Mouse (Mus musculus): ENCODE data around the gene Fanci. TPM values are rescaled to one million over a fixed set of nuclear protein-coding genes. Genes with fewer than 3 reads are reported as not detected.

Fanci gene
- total and polyA plus RNA-seq, 2 experiments from 2014 or later, result 1.7 to 6.1 TPM

GRCm38 (mm10) chr7:79469766-79470165 lies 78.0 kb downstream of the Fanci start:
- ATAC-seq (ENCODE audit: insufficient read depth, low read depth), result no peak
- H3K9me3 ChIP-seq (replicated peaks; ENCODE audit: control insufficient read depth, low read length), result no peaks in the 10 kb centered on the region
- no peak overlapping the region for H3K4me2 ChIP-seq (ENCODE audit: low read depth, low read length)
- H3K4me1 ChIP-seq (ENCODE audit: control insufficient read depth, insufficient read depth), result peaks cover 7% of the 10 kb centered on the region
- no peak overlapping the region for H3K27ac ChIP-seq (ENCODE audit: low read depth)
- DNase-seq (ENCODE audit: low spot score), result no peak
- TF ChIP-seq CTCF (IDR thresholded peaks at IDR 0.05; ENCODE audit: low read depth) (no peak), EP300 (IDR thresholded peaks at IDR 0.05; ENCODE audit: low read depth) (no peak)
- no peaks in the 10 kb centered on the region for H3K27me3 ChIP-seq (ENCODE audit: control insufficient read depth, insufficient read depth, low read length)
- no peak overlapping the region for H3K4me3 ChIP-seq (ENCODE audit: low read depth, low read length)
- WGBS, result 46% methylated on average over 5 of the region's 5 CpGs
- H3K36me3 ChIP-seq (replicated peaks; ENCODE audit: control insufficient read depth, insufficient read depth, low read length), result no peaks in the 10 kb centered on the region
- no peak overlapping the region for H3K9ac ChIP-seq (replicated peaks; ENCODE audit: low read depth, low read length)

GRCm38 (mm10) chr7:79470718-79471117 lies 79.0 kb downstream of the Fanci start:
- no peak overlapping the region for H3K9ac ChIP-seq (replicated peaks; ENCODE audit: low read depth, low read length)
- no peaks in the 10 kb centered on the region for H3K9me3 ChIP-seq (replicated peaks; ENCODE audit: control insufficient read depth, low read length)
- H3K27ac ChIP-seq (ENCODE audit: low read depth), result no peak overlapping the region
- H3K36me3 ChIP-seq (replicated peaks; ENCODE audit: control insufficient read depth, insufficient read depth, low read length), result no peaks in the 10 kb centered on the region
- no peaks in the 10 kb centered on the region for H3K27me3 ChIP-seq (ENCODE audit: control insufficient read depth, insufficient read depth, low read length)
- no peak overlapping the region for H3K4me2 ChIP-seq (ENCODE audit: low read depth, low read length)
- ATAC-seq (ENCODE audit: insufficient read depth, low read depth), result no peak
- TF ChIP-seq CTCF (IDR thresholded peaks at IDR 0.05; ENCODE audit: low read depth) (no peak), EP300 (IDR thresholded peaks at IDR 0.05; ENCODE audit: low read depth) (no peak)
- H3K4me3 ChIP-seq (ENCODE audit: low read depth, low read length), result no peak overlapping the region
- DNase-seq (ENCODE audit: low spot score), result no peak
- H3K4me1 ChIP-seq (ENCODE audit: control insufficient read depth, insufficient read depth), result peaks cover 5% of the 10 kb centered on the region; the same call in 1 of the 2 replicates
- 53% methylated on average over 3 of the region's 3 CpGs for WGBS

- Histone ChIP-seq H3K27me3 (ENCODE audit: control insufficient read depth, insufficient read depth, low read length) (no peaks in the 10 kb centered on the region), H3K9me3 (replicated peaks; ENCODE audit: control insufficient read depth, low read length) (no peaks in the 10 kb centered on the region), H3K27ac (ENCODE audit: low read depth) (no peak overlapping the region), H3K36me3 (replicated peaks; ENCODE audit: control insufficient read depth, insufficient read depth, low read length) (no peaks in the 10 kb centered on the region), H3K4me1 (ENCODE audit: control insufficient read depth, insufficient read depth) (peaks cover 5% of the 10 kb centered on the region; the same call in 1 of the 2 replicates), H3K4me3 (ENCODE audit: low read depth, low read length) (no peak overlapping the region), H3K4me2 (ENCODE audit: low read depth, low read length) (no peak overlapping the region), H3K9ac (replicated peaks; ENCODE audit: low read depth, low read length) (no peak overlapping the region)
- no peak for DNase-seq (ENCODE audit: low spot score)
- no peak for ATAC-seq (ENCODE audit: insufficient read depth, low read depth)
- 68% methylated on average over 7 of the region's 7 CpGs for WGBS
- TF ChIP-seq CTCF (IDR thresholded peaks at IDR 0.05; ENCODE audit: low read depth) (peak; percentile 25; the same call in 1 of the 2 replicates), EP300 (IDR thresholded peaks at IDR 0.05; ENCODE audit: low read depth) (no peak)
Observed at GRCm38 (mm10) chr7:79471436-79471835, 79.7 kb downstream of the Fanci start.

- TF ChIP-seq CTCF (IDR thresholded peaks at IDR 0.05; ENCODE audit: low read depth) (peak; percentile 22), EP300 (IDR thresholded peaks at IDR 0.05; ENCODE audit: low read depth) (no peak)
- DNase-seq (ENCODE audit: low spot score) (no peak), ATAC-seq (ENCODE audit: insufficient read depth, low read depth) (no peak)
- no peaks in the 10 kb centered on the region for H3K4me1 ChIP-seq (ENCODE audit: control insufficient read depth, insufficient read depth)
- H3K27me3 ChIP-seq (ENCODE audit: control insufficient read depth, insufficient read depth, low read length), result no peaks in the 10 kb centered on the region
- no peaks in the 10 kb centered on the region for H3K9me3 ChIP-seq (replicated peaks; ENCODE audit: control insufficient read depth, low read length)
- no peaks in the 10 kb centered on the region for H3K36me3 ChIP-seq (replicated peaks; ENCODE audit: control insufficient read depth, insufficient read depth, low read length)
- H3K27ac ChIP-seq (ENCODE audit: low read depth), result no peak overlapping the region
- WGBS, result 49% methylated on average over 2 of the region's 2 CpGs
- H3K9ac ChIP-seq (replicated peaks; ENCODE audit: low read depth, low read length), result no peak overlapping the region
- no peak overlapping the region for H3K4me2 ChIP-seq (ENCODE audit: low read depth, low read length)
- no peak overlapping the region for H3K4me3 ChIP-seq (ENCODE audit: low read depth, low read length)
Observed at GRCm38 (mm10) chr7:79472792-79473191, 81.1 kb downstream of the Fanci start.

- no peak overlapping the region for H3K4me3 ChIP-seq (ENCODE audit: low read depth, low read length)
- H3K36me3 ChIP-seq (replicated peaks; ENCODE audit: control insufficient read depth, insufficient read depth, low read length), result no peaks in the 10 kb centered on the region
- no peak for ATAC-seq (ENCODE audit: insufficient read depth, low read depth)
- no peak overlapping the region for H3K4me2 ChIP-seq (ENCODE audit: low read depth, low read length)
- no peaks in the 10 kb centered on the region for H3K27me3 ChIP-seq (ENCODE audit: control insufficient read depth, insufficient read depth, low read length)
- TF ChIP-seq EP300 (IDR thresholded peaks at IDR 0.05; ENCODE audit: low read depth) (no peak), CTCF (IDR thresholded peaks at IDR 0.05; ENCODE audit: low read depth) (no peak)
- no peaks in the 10 kb centered on the region for H3K4me1 ChIP-seq (ENCODE audit: control insufficient read depth, insufficient read depth)
- no peak overlapping the region for H3K9ac ChIP-seq (replicated peaks; ENCODE audit: low read depth, low read length)
- 75% methylated on average over 9 of the region's 9 CpGs for WGBS
- H3K9me3 ChIP-seq (replicated peaks; ENCODE audit: control insufficient read depth, low read length), result no peaks in the 10 kb centered on the region
- H3K27ac ChIP-seq (ENCODE audit: low read depth), result no peak overlapping the region
- no peak for DNase-seq (ENCODE audit: low spot score)
Observed at GRCm38 (mm10) chr7:79473496-79474194, 81.9 kb downstream of the Fanci start.

All from heart, postnatal 0 days (tissue).